Mouse (Mus musculus): ENCODE results near the gene 2210016F16Rik. TPM values are rescaled to one million over a fixed set of nuclear protein-coding genes. Genes with fewer than 3 reads are reported as not detected.

2210016F16Rik gene
- polyA plus RNA-seq (2017; shearing (Covaris generic)): 5.6 TPM

GRCm38 (mm10) chr13:58384779-58385546 is at the start of gene 2210016F16Rik:
2210016F16Rik (minus strand) TSS chr13:58385225.

GRCm38 (mm10) chr13:58403243-58403642 is 18.2 kb upstream of the 2210016F16Rik start, which contains the start of gene Hnrnpk:
Hnrnpk (minus strand) TSS chr13:58403343.

GRCm38 (mm10) chr13:58402003-58402743 is 17.1 kb upstream of the 2210016F16Rik start, which contains the start of gene Rmi1:
Rmi1 (plus strand) TSS chr13:58402248.

GRCm38 (mm10) chr13:58358629-58359303 is 26.3 kb downstream of the 2210016F16Rik start, which contains the start of gene Kif27:
Kif27 (minus strand) TSS chr13:58359122.

Other genes with a start within 250 kb of the 2210016F16Rik start
- 221 TPM for gene Idnk, start 227.6 kb downstream of the 2210016F16Rik start, polyA plus RNA-seq (2017; shearing (Covaris generic))
- 7.4 TPM for gene Ubqln1, start 169.6 kb downstream of the 2210016F16Rik start, polyA plus RNA-seq (2017; shearing (Covaris generic))
- 0.32 TPM for gene Gkap1, start 109.5 kb downstream of the 2210016F16Rik start, polyA plus RNA-seq (2017; shearing (Covaris generic))
- not detected for gene Kif27, start 26.1 kb downstream of the 2210016F16Rik start, polyA plus RNA-seq (2017; shearing (Covaris generic))
- gene Rmi1, start 17.0 kb upstream of the 2210016F16Rik start, polyA plus RNA-seq (2017; shearing (Covaris generic)): 39.6 TPM
- gene Hnrnpk, start 18.1 kb upstream of the 2210016F16Rik start, polyA plus RNA-seq (2017; shearing (Covaris generic)): 2,511 TPM
- 0.37 TPM for gene Slc28a3, start 225.7 kb upstream of the 2210016F16Rik start, polyA plus RNA-seq (2017; shearing (Covaris generic))

Data from CD4-positive, CD25-positive, alpha-beta regulatory T cell, adult 9 weeks (primary cell).